Mouse (Mus musculus) heart, embryonic 10.5 days (tissue): ENCODE measurements around the gene Hoxd9. TPM values are rescaled to one million over a fixed set of nuclear protein-coding genes. Genes with fewer than 3 reads are reported as not detected.

Experiments used
- DNase-seq: peaks from one replicate; pipeline ENCODE4 v3.0.0-alpha.2; 2017; ENCODE audit warnings: low spot score
- H3K27ac ChIP-seq: fragments of 300-500 bp; sonication (generic); 2 replicates; pipeline ENCODE4 v1.5.1; 2016; ENCODE audit warnings: mild to moderate bottlenecking
- H3K27me3 ChIP-seq: fragments of 300-500 bp; sonication (generic); 2 replicates; pipeline ENCODE4 v1.6.1; 2016; ENCODE audit warnings: mild to moderate bottlenecking; ENCODE audit not compliant: poor library complexity, insufficient read depth, severe bottlenecking
- H3K36me3 ChIP-seq: fragments of 300-500 bp; sonication (generic); 2 replicates; pipeline ENCODE4 v1.6.1; 2016; ENCODE audit warnings: mild to moderate bottlenecking, moderate library complexity
- H3K4me1 ChIP-seq: fragments of 300-500 bp; sonication (generic); 2 replicates; pipeline ENCODE4 v1.6.1; 2016; ENCODE audit warnings: mild to moderate bottlenecking
- H3K4me3 ChIP-seq: fragments of 300-500 bp; sonication (generic); 2 replicates; pipeline ENCODE4 v1.5.1; 2016; ENCODE audit warnings: mild to moderate bottlenecking, moderate library complexity
- H3K9me3 ChIP-seq: fragments of 300-500 bp; sonication (generic); 2 replicates; pipeline ENCODE4 v1.6.1; 2016; ENCODE audit warnings: mild to moderate bottlenecking, moderate library complexity
- WGBS: fragments of 180-500 bp; shearing (Covaris S2); methylation state at CpG from one replicate; pipeline ENCODE4 v1.1.7; 2016; 5-methylcytosine and 5-hydroxymethylcytosine counted together
- polyA plus RNA-seq: library from polyadenylated mRNA; unstranded; fragments of >200 nt; fragmentation: Nextera tagmentation; extraction: Ambion mirVana; gene quantifications from 2 replicates; pipeline ENCODE4 v1.2.1, GENCODE M21; 2016

Hoxd9 gene
- polyA plus RNA-seq, 1 experiment from 2014 or later: 3.0 TPM

DNA sequence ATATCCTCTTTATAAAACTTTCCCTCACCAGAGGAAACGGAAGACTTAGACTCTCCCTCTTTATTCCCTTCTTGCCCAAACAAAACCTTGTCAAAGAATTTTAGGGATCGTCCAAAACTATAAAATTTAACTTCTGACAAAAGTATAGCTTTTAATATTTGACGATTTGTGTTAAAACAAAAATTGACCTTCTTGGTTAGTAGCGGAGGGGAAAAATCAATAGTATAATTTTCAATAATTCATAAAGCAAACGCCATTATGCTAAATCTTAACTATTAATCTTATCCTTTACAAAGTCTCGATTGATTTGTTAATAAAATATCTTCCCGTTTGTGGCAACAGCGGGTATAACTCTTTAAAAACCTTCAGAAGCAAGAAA is 7.2 kb upstream of the Hoxd9 start:
- 5% methylated on average over 8 of the region's 8 CpGs for WGBS
- H3K36me3 ChIP-seq: no peaks in the 10 kb centered on the region
- H3K27ac ChIP-seq: no peak overlapping the region
- H3K4me1 ChIP-seq: peaks cover 14% of the 10 kb centered on the region; the same call in 1 of the 2 replicates
- peaks cover 98% of the 10 kb centered on the region for H3K27me3 ChIP-seq
- no peak overlapping the region for H3K4me3 ChIP-seq
- no peak for DNase-seq
- no peaks in the 10 kb centered on the region for H3K9me3 ChIP-seq

- no peaks in the 10 kb centered on the region for H3K36me3 ChIP-seq
- peak; percentile 89 for DNase-seq
- 1% methylated on average over 56 of the region's 56 CpGs for WGBS
- no peak within 1 kb of the TSS for H3K27ac ChIP-seq
- H3K9me3 ChIP-seq: no peaks in the 10 kb centered on the region
- peaks cover 14% of the 10 kb centered on the region; the same call in 1 of the 2 replicates for H3K4me1 ChIP-seq
- peaks cover 98% of the 10 kb centered on the region for H3K27me3 ChIP-seq
- H3K4me3 ChIP-seq: peak within 1 kb of the TSS; percentile 49
These were observed 6.2 kb upstream of the Hoxd9 start, which contains the start of gene Hoxd10 for GRCm38 (mm10) chr2:74691022-74691951. Gene Hoxd10 (plus strand): TSS chr2:74691924.

GRCm38 (mm10) chr2:74691995-74692807 is 5.3 kb upstream of the Hoxd9 start:
- 5% methylated on average over 35 of the region's 35 CpGs for WGBS
- no peak overlapping the region for H3K27ac ChIP-seq
- H3K9me3 ChIP-seq: no peaks in the 10 kb centered on the region
- DNase-seq: no peak
- H3K36me3 ChIP-seq: no peaks in the 10 kb centered on the region
- peaks cover 98% of the 10 kb centered on the region for H3K27me3 ChIP-seq
- peak overlapping the region; percentile 49 for H3K4me3 ChIP-seq
- H3K4me1 ChIP-seq: peaks cover 14% of the 10 kb centered on the region; the same call in 1 of the 2 replicates

- peaks cover 98% of the 10 kb centered on the region for H3K27me3 ChIP-seq
- no peak for DNase-seq
- no peaks in the 10 kb centered on the region for H3K9me3 ChIP-seq
- peak overlapping the region; percentile 49; the same call in 1 of the 2 replicates for H3K4me3 ChIP-seq
- H3K27ac ChIP-seq: no peak overlapping the region
- WGBS: 1% methylated on average over 20 of the region's 20 CpGs
- no peaks in the 10 kb centered on the region for H3K36me3 ChIP-seq
- H3K4me1 ChIP-seq: peaks cover 16% of the 10 kb centered on the region
These were observed 4.6 kb upstream of the Hoxd9 start for GRCm38 (mm10) chr2:74692808-74693431.

DNA sequence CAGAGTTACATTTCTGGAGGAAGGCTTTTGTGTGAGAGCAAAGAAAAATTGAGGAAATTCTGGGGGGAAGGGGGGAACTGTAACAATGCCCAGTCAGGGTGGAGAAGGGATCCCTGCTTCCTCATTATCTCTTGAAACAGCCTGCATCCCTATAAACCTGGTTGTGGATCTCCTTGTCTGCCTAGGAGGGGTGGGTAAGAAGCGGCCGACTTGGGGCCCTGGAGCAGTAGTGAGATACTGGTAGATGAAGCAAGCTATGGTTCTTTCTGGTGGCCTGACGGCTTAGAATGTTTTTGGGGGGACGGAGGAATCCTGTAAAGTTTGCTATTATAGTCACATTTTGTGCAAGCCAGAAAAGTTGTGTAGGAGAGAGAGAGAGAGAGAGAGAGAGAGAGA is 4.1 kb upstream of the Hoxd9 start:
- no peak overlapping the region for H3K4me3 ChIP-seq
- 8% methylated on average over 4 of the region's 4 CpGs for whole genome bisulfite sequencing
- H3K36me3 ChIP-seq: no peaks in the 10 kb centered on the region
- no peak overlapping the region for H3K27ac ChIP-seq
- H3K4me1 ChIP-seq: peaks cover 21% of the 10 kb centered on the region
- H3K9me3 ChIP-seq: no peaks in the 10 kb centered on the region
- H3K27me3 ChIP-seq: peaks cover 98% of the 10 kb centered on the region
- no peak for DNase-seq

DNA sequence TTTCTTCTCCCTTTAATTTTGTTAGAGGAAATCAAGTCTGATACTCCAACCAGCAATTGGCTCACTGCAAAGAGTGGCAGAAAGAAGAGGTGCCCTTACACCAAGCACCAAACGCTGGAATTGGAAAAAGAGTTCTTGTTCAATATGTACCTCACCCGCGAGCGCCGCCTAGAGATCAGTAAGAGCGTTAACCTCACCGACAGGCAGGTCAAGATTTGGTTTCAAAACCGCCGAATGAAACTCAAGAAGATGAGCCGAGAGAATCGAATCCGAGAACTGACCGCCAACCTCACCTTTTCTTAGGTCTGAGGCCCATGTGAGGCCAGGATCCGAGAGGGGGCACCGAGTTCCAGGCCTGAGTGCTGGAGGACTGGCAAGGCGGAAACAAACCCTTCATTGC is 3.5 kb upstream of the Hoxd9 start:
- peaks cover 98% of the 10 kb centered on the region for H3K27me3 ChIP-seq
- H3K27ac ChIP-seq: no peak overlapping the region
- H3K9me3 ChIP-seq: no peaks in the 10 kb centered on the region
- 2% methylated on average over 16 of the region's 16 CpGs for WGBS
- DNase-seq: peak; percentile 75
- no peaks in the 10 kb centered on the region for H3K36me3 ChIP-seq
- peaks cover 22% of the 10 kb centered on the region for H3K4me1 ChIP-seq
- no peak overlapping the region for H3K4me3 ChIP-seq

- Histone ChIP-seq H3K27me3 (peaks cover 100% of the 10 kb centered on the region), H3K4me3 (no peak overlapping the region), H3K27ac (no peak overlapping the region), H3K4me1 (peaks cover 22% of the 10 kb centered on the region), H3K36me3 (no peaks in the 10 kb centered on the region), H3K9me3 (no peaks in the 10 kb centered on the region)
- DNase-seq: peak; percentile 74
- WGBS: 4% methylated on average over 1 of the region's 1 CpGs
These were observed 2.1 kb upstream of the Hoxd9 start for GRCm38 (mm10) chr2:74695383-74695782.

DNA sequence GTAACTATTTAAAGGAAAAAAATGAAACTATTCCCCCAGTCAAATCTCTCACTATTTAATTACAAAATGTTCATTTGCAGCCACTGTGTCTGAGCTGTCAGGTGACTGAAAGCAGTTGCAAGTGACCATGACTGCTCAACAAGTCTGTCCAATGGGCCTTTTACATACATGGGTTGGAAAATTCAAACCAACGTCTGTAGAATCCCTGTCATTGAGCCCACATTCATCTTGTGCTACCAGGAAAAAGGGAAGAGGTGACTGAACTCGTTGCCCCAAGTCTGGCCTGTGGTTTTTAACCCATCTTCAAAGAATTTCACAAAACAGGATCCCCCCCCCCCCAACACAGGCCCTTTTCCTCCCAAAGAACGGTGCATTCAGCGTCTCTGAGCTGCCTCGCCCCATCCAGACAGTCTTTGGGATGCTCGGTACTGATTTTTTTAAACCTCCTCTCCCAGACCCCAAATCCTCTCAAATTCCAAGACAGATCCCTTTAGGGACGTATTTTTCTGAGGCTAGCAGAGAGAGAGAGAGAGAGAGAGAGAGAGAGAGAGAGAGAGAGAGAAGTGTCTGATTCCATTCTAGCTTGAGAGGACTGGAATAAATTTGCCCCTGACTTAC is 1.6 kb upstream of the Hoxd9 start:
- Histone ChIP-seq H3K36me3 (no peaks in the 10 kb centered on the region), H3K27me3 (peaks cover 100% of the 10 kb centered on the region), H3K27ac (no peak overlapping the region), H3K4me1 (peaks cover 22% of the 10 kb centered on the region), H3K4me3 (no peak overlapping the region), H3K9me3 (no peaks in the 10 kb centered on the region)
- 4% methylated on average over 7 of the region's 7 CpGs for WGBS
- no peak for DNase-seq

GRCm38 (mm10) chr2:74696442-74697335 is 838 bp upstream of the Hoxd9 start:
- Histone ChIP-seq H3K36me3 (no peaks in the 10 kb centered on the region), H3K9me3 (no peaks in the 10 kb centered on the region), H3K4me3 (no peak overlapping the region), H3K4me1 (peaks cover 14% of the 10 kb centered on the region), H3K27ac (no peak overlapping the region), H3K27me3 (peaks cover 100% of the 10 kb centered on the region)
- 1% methylated on average over 34 of the region's 34 CpGs for WGBS
- peak; percentile 74 for DNase-seq

- Histone ChIP-seq H3K4me1 (peaks cover 13% of the 10 kb centered on the region), H3K9me3 (no peaks in the 10 kb centered on the region), H3K4me3 (peak overlapping the region; percentile 60), H3K27me3 (peaks cover 100% of the 10 kb centered on the region), H3K36me3 (no peaks in the 10 kb centered on the region), H3K27ac (peak overlapping the region; percentile 17; the same call in 1 of the 2 replicates)
- WGBS: under 1% methylated on average over 84 of the region's 86 CpGs
- no peak for DNase-seq
These were observed 900 bp downstream of the Hoxd9 start for GRCm38 (mm10) chr2:74698201-74699052.

DNA sequence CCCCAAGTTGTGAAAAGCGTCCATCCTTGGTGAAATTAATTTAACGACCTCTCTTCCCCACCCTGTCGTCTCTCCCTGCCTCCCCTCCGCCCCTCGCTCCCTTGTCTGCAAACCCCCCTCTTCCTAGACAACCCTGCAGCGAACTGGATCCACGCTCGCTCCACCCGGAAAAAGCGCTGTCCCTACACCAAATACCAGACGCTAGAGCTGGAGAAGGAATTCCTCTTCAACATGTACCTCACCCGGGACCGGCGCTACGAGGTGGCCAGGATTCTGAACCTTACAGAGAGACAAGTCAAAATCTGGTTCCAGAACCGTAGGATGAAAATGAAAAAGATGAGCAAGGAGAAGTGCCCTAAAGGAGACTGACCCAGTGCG is 1.5 kb downstream of the Hoxd9 start:
- 0 out of 2 replicates have a peak overlapping the region, but pooled peaks have one; percentile 60 for H3K4me3 ChIP-seq
- 2% methylated on average over 17 of the region's 17 CpGs for WGBS

More for the DNA sequence above, 1.5 kb downstream of the Hoxd9 start:
- H3K9me3 ChIP-seq: no peaks in the 10 kb centered on the region
- H3K4me1 ChIP-seq: peaks cover 13% of the 10 kb centered on the region
- no peaks in the 10 kb centered on the region for H3K36me3 ChIP-seq
- no peak overlapping the region for H3K27ac ChIP-seq
- no peak for DNase-seq
- H3K27me3 ChIP-seq: peaks cover 100% of the 10 kb centered on the region
